Mouse (Mus musculus): ENCODE results near the gene Speer4c.
"Not testable (repeated sequence)": the region's sequence is repeated elsewhere in the genome, so short reads cannot be mapped to it uniquely, and the experiment has no call there.

DNA sequence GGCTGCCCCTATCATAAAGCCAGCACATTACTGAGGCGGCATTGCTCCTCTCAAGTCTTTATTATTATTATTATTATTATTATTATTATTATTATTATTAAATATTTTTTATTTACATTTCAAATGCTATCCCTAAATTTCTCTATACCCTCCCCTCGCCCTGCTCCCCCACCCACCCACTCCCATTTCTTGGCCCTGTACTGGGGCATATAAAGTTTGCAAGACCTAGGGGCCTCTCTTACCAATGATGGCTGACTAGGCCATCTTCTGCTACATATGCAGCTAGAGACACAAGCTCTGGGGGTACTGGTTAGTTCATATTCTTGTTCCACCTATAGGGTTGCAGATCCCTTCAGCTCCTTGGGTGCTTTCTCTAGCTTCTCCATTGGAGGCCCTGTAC lies 40.1 kb downstream of the Speer4c start:
- TF ChIP-seq EP300, CTCF (IDR thresholded peaks at IDR 0.05): not testable (repeated sequence)
